Mouse (Mus musculus): ENCODE data around the gene Fcf1. TPM values are rescaled to one million over a fixed set of nuclear protein-coding genes. Genes with fewer than 3 reads are reported as not detected.

Fcf1 gene
- 82.5 and 91.4 TPM in 2 replicates for polyA plus RNA-seq (2015; fragmentation: Nextera tagmentation; extraction: Ambion mirVana)

DNA sequence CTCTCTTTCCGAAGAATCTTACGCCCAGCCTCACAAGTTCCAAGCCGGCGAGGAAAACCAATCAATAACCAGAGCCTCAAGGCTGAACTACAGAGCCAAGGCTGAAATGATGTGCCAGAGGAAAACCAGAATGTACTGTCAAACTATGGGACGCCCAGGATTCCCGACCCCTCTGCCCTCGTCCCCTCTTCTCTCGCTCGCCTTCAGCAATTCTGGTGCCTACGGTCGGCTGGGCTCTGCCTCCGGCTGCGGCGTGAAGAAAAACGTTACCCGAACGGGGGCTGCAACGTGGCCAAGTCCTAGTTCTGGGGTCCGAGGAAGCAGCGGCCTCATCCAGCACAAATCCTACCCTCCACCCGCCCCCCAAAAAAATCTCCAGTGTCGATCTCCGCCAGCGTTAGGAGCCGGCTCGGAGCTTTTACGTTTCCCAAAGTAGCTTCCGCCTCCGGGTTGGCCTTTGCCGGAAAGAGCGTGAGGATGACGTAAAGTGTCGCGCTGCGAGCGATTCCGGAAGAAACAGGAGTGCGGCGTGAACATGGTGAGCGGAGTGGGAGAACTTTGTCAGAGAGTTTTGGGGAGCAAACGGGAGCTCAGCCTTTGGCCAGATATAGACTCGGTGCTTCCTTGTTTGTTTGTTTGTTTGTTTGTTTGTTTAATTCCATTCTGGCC lies at the start of gene Fcf1, which contains the start of gene Arel1:
Gene Fcf1, plus strand, starts transcription at position 470 of the 669 bp plus-strand sequence.
Gene Arel1, minus strand, starts transcription at position 473 of the 669 bp plus-strand sequence.
- ATAC-seq (ENCODE audit: extremely low read depth, insufficient number of reproducible peaks, low FRiP score, low TSS enrichment), result no peak
- H3K27ac ChIP-seq (replicated peaks), result peak within 1 kb of the TSS; percentile 26
- H3K4me3 ChIP-seq, result peak within 1 kb of the TSS; percentile 75
- peaks cover 32% of the 10 kb centered on the region for H3K36me3 ChIP-seq
- peaks cover 19% of the 10 kb centered on the region for H3K4me1 ChIP-seq
- H3K9ac ChIP-seq, result peak within 1 kb of the TSS; percentile 87
- WGBS, result under 1% methylated on average over 42 of the region's 42 CpGs
- H3K27me3 ChIP-seq (replicated peaks), result no peaks in the 10 kb centered on the region
- H3K4me2 ChIP-seq, result peak within 1 kb of the TSS; percentile 92
- no peaks in the 10 kb centered on the region for H3K9me3 ChIP-seq

DNA sequence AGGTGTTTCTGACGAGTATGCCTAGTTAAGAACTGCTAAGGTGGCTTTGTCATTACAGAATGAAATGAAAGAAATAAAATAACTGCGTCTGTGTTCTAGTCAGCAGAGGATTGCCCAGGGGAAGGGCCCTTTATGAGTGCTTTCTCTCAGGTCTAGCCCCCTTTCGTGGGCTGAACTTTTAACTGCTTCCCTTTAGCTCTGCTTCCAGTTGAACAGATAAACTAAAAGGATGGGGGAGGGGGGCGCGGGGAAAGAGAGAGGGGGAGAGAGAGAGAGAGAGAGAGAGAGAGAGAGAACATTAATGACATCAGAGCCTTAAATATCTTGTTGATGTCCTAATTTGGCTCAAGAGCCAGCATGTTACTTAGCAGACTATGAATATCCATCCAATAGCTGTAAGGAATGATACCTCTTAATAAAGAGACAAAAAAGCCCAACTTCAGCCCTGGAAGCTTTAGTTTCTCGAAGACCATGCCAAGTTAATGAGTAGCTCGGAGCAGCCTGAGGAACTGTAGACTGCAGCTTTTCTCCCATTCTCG lies 48.7 kb upstream of the Fcf1 start:
- peak overlapping the region; percentile 65 for H3K27ac ChIP-seq (replicated peaks)
- ATAC-seq (ENCODE audit: extremely low read depth, insufficient number of reproducible peaks, low FRiP score, low TSS enrichment), result no peak
- H3K4me3 ChIP-seq, result peak overlapping the region; percentile 22

DNA sequence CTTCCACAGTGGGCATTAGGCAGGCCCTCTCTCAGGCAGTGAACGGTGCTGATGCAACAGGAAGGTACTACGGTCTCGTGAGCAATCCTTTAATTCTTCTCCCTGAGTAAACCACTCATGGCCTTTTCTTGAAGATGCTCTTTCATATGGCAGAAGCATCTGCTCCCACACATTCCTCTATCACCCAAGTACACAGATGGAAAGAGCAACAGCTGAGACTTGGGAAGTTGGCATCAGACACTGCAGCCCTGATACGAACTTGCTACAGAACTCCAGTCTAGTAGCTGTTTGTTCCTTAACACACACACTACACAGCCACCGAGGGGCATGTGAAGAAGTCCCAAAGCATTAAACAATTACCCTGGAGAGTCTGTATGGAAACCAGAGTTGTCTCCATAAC lies 46.4 kb upstream of the Fcf1 start:
- Histone ChIP-seq H3K4me2 (no peak overlapping the region), H3K9ac (no peak overlapping the region), H3K27me3 (replicated peaks) (no peaks in the 10 kb centered on the region), H3K4me1 (peaks cover 6% of the 10 kb centered on the region; the same call in 1 of the 2 replicates), H3K27ac (replicated peaks) (no peak overlapping the region), H3K36me3 (peaks cover 94% of the 10 kb centered on the region), H3K4me3 (no peak overlapping the region), H3K9me3 (no peaks in the 10 kb centered on the region)
- WGBS, result 89% methylated on average over 5 of the region's 5 CpGs
- ATAC-seq (ENCODE audit: extremely low read depth, insufficient number of reproducible peaks, low FRiP score, low TSS enrichment), result no peak

More for the DNA sequence above, 48.7 kb upstream of the Fcf1 start:
- Histone ChIP-seq H3K9ac (peak overlapping the region; percentile 51), H3K27me3 (replicated peaks) (no peaks in the 10 kb centered on the region), H3K4me1 (peaks cover 6% of the 10 kb centered on the region; the same call in 1 of the 2 replicates), H3K9me3 (no peaks in the 10 kb centered on the region), H3K36me3 (peaks cover 90% of the 10 kb centered on the region), H3K4me2 (peak overlapping the region; percentile 47)
- 63% methylated on average over 8 of the region's 8 CpGs for WGBS

DNA sequence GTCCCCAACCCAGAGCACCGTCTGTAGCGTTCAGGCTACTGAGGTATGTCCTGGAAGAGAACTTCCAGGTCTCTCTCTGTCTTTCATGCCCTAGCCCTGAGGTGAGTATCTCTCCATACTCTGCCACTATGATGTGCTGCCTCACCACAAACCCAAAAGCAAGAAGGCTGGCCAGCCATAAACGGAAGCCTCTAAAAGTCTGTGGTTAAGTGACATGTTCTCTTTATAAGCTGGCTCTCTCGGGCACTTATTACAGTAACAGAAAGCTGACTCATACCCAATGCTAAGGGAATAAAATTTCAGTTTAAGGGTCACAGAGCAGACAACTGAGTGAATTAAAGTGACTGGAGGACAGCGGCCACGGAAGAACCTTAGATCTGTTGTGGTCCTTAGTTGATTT lies 44.2 kb upstream of the Fcf1 start:
- Histone ChIP-seq H3K9ac (no peak overlapping the region), H3K4me3 (no peak overlapping the region), H3K9me3 (no peaks in the 10 kb centered on the region), H3K4me2 (no peak overlapping the region), H3K36me3 (peaks cover 95% of the 10 kb centered on the region), H3K27ac (replicated peaks) (no peak overlapping the region), H3K4me1 (peaks cover 5% of the 10 kb centered on the region; the same call in 1 of the 2 replicates), H3K27me3 (replicated peaks) (no peaks in the 10 kb centered on the region)
- no peak for ATAC-seq (ENCODE audit: extremely low read depth, insufficient number of reproducible peaks, low FRiP score, low TSS enrichment)
- WGBS, result 92% methylated on average over 6 of the region's 6 CpGs

DNA sequence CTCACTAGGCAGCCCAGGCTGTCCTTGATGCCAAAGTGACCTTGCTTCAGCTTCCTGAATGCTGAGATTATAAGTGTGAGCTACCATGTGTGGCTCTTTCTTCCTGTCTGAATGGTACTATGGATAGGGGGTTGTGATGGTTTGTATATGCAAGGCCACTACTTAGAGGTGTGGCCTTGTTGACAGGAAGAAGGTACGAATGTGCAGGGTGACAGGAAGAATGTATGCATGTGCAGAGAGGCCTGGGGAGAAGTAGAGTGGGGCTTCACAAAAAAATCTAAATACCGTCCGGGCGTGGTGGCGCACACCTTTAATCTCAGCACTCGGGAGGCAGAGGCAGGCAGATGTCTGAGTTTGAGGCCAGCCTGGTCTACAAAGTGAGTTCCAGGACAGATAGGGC lies 38.5 kb upstream of the Fcf1 start:
- Histone ChIP-seq H3K27me3 (replicated peaks) (no peaks in the 10 kb centered on the region), H3K9me3 (no peaks in the 10 kb centered on the region), H3K4me1 (peaks cover 8% of the 10 kb centered on the region; the same call in 1 of the 2 replicates), H3K36me3 (peaks cover 83% of the 10 kb centered on the region), H3K4me2 (no peak overlapping the region), H3K27ac (replicated peaks) (no peak overlapping the region), H3K9ac (no peak overlapping the region), H3K4me3 (no peak overlapping the region)
- 87% methylated on average over 6 of the region's 6 CpGs for WGBS
- ATAC-seq (ENCODE audit: extremely low read depth, insufficient number of reproducible peaks, low FRiP score, low TSS enrichment), result no peak

DNA sequence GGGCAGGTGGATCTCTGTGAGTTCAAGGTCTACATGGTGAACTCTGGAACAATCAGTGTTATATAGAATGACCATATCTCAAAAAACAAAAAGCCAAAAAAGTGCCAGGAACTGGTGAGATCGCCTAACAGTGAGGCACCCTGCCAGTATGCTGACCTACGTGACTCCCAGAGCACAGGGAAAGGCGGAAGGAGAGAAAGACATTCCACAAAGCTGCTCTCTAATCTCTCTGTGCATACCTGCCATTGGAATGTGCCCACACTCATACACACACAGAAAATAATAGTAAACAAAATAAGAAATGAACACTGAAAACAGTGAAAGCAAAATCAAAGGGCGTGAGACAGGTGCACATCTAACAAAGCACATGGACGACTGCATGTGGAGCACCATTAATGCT lies 35.4 kb upstream of the Fcf1 start:
- no peaks in the 10 kb centered on the region for H3K27me3 ChIP-seq (replicated peaks)
- 56% methylated on average over 5 of the region's 5 CpGs for WGBS
- H3K27ac ChIP-seq (replicated peaks), result peak overlapping the region; percentile 30; the same call in 1 of the 2 replicates
- H3K36me3 ChIP-seq, result peaks cover 78% of the 10 kb centered on the region
- ATAC-seq (ENCODE audit: extremely low read depth, insufficient number of reproducible peaks, low FRiP score, low TSS enrichment), result no peak
- peak overlapping the region; percentile 24; the same call in 1 of the 2 replicates for H3K9ac ChIP-seq
- no peak overlapping the region for H3K4me2 ChIP-seq
- no peaks in the 10 kb centered on the region for H3K9me3 ChIP-seq
- H3K4me1 ChIP-seq, result peaks cover 18% of the 10 kb centered on the region
- H3K4me3 ChIP-seq, result no peak overlapping the region

DNA sequence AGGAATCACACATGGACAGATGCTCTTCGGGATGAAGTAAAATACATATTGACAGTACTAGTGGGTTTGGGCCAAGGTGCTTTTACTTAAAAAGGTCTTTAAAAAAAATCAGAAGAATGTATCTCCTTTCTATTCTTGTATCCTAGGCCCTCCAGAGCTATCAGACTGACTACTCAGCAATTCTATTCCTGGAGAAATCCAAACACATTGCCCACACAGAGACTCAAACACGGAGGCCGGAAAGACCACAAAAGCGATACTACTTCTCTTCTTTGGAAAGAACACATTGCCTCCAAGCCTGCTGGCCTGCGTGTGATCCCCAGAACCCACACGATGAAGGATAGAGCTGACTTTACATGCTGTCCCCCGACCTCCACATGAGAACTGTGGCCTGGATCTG lies 31.6 kb upstream of the Fcf1 start:
- peak overlapping the region; percentile 69 for H3K27ac ChIP-seq (replicated peaks)
- H3K9me3 ChIP-seq, result no peaks in the 10 kb centered on the region
- peaks cover 35% of the 10 kb centered on the region for H3K4me1 ChIP-seq
- H3K27me3 ChIP-seq (replicated peaks), result no peaks in the 10 kb centered on the region
- no peak overlapping the region for H3K4me2 ChIP-seq
- WGBS, result 66% methylated on average over 7 of the region's 7 CpGs
- H3K36me3 ChIP-seq, result peaks cover 72% of the 10 kb centered on the region
- no peak for ATAC-seq (ENCODE audit: extremely low read depth, insufficient number of reproducible peaks, low FRiP score, low TSS enrichment)
- no peak overlapping the region for H3K9ac ChIP-seq
- no peak overlapping the region for H3K4me3 ChIP-seq

DNA sequence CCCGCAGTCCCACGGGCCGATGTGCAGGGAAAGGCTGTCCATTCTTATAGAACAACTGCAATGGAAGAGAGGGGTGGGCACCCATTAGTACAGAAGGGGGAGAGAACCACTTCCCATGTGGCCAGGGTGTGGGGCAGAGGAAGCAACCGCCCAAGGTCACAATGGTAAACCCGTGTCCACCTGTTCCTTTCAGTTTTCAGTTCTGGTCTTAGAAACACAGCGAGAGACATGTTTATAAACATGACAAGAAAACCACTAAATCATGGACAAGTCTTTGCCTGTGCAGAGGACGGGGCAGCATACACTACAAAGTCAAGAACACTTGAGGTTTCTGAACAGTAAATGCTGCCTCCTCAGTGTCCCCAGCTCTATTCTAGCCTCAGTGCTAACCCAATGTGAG lies 30.4 kb upstream of the Fcf1 start:
- Histone ChIP-seq H3K9ac (no peak overlapping the region), H3K4me2 (no peak overlapping the region), H3K9me3 (no peaks in the 10 kb centered on the region), H3K27ac (replicated peaks) (no peak overlapping the region), H3K27me3 (replicated peaks) (no peaks in the 10 kb centered on the region), H3K4me1 (peaks cover 44% of the 10 kb centered on the region), H3K4me3 (no peak overlapping the region), H3K36me3 (peaks cover 63% of the 10 kb centered on the region)
- ATAC-seq (ENCODE audit: extremely low read depth, insufficient number of reproducible peaks, low FRiP score, low TSS enrichment), result no peak
- 90% methylated on average over 7 of the region's 7 CpGs for WGBS

DNA sequence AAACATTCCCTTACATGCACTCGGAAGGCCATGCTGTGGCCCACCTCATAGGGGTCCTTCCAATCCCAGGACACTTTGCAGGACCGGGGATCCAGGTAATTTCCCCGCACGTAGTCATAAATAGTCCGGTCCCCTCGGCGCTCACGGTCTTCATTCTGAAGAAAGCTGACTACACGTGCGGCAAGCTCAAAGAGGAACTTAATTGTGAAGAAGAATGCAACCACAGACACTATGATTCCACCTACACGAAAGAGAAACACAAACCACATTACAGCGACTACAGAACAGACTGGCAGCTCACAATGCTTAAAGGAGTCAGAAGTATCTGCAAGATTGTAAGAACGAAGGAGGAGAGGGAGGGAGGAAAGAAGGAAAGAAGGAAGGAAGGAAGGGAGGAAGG lies 29.0 kb upstream of the Fcf1 start:
- WGBS, result 91% methylated on average over 13 of the region's 13 CpGs
- H3K4me1 ChIP-seq, result peaks cover 42% of the 10 kb centered on the region
- no peak overlapping the region for H3K9ac ChIP-seq
- ATAC-seq (ENCODE audit: extremely low read depth, insufficient number of reproducible peaks, low FRiP score, low TSS enrichment), result no peak
- no peak overlapping the region for H3K27ac ChIP-seq (replicated peaks)
- H3K36me3 ChIP-seq, result peaks cover 65% of the 10 kb centered on the region
- no peak overlapping the region for H3K4me2 ChIP-seq
- no peaks in the 10 kb centered on the region for H3K9me3 ChIP-seq
- H3K27me3 ChIP-seq (replicated peaks), result no peaks in the 10 kb centered on the region
- no peak overlapping the region for H3K4me3 ChIP-seq

DNA sequence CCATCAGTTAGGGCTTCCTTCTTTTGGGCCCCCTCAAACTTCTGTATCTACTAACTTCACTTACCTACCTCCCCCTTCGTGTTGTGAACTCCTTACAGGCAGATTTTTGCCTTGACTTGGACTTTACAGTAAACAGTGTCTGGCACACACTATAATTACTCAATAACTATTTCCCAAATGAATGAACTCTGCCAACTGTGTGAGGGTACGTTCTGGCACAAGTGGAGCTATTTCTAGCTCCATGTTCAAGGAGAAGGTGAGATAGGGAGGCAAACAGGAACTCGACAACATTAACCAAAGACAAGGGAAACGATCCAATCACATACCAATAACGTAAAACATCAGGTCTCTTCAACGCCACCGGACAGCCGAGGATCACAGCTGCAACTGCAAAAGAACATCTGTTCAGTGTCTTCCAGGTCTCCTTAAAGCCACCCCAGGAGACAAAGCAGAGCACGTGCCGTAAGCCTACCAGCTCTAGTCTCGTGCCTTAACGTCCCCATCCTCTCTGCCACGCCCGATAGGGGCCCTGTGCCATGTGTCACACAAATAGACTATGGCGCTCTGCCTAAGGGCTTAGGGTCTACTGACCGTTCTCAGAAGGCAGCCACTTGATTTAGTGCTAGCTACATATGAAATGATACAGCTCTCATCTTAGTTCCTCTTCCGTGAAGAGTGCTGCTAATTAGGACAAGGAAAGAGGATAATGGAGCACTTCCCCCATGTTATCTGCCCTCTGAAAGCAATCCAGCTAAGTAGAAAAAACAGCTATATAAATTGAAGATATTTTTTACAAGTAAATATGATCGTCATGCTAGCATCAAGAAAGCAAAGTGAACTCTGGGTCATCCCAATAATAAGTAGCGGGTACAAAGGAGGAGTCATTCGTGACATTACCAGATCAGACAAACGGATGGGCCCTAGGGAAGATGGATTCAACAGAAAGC lies 27.4 kb upstream of the Fcf1 start:
- H3K27ac ChIP-seq (replicated peaks), result peak overlapping the region; percentile 29
- no peaks in the 10 kb centered on the region for H3K27me3 ChIP-seq (replicated peaks)
- no peak overlapping the region for H3K4me2 ChIP-seq
- peaks cover 72% of the 10 kb centered on the region for H3K36me3 ChIP-seq
- H3K9ac ChIP-seq, result no peak overlapping the region
- 71% methylated on average over 21 of the region's 21 CpGs for WGBS
- ATAC-seq (ENCODE audit: extremely low read depth, insufficient number of reproducible peaks, low FRiP score, low TSS enrichment), result no peak
- no peaks in the 10 kb centered on the region for H3K9me3 ChIP-seq
- peaks cover 46% of the 10 kb centered on the region for H3K4me1 ChIP-seq
- no peak overlapping the region for H3K4me3 ChIP-seq

DNA sequence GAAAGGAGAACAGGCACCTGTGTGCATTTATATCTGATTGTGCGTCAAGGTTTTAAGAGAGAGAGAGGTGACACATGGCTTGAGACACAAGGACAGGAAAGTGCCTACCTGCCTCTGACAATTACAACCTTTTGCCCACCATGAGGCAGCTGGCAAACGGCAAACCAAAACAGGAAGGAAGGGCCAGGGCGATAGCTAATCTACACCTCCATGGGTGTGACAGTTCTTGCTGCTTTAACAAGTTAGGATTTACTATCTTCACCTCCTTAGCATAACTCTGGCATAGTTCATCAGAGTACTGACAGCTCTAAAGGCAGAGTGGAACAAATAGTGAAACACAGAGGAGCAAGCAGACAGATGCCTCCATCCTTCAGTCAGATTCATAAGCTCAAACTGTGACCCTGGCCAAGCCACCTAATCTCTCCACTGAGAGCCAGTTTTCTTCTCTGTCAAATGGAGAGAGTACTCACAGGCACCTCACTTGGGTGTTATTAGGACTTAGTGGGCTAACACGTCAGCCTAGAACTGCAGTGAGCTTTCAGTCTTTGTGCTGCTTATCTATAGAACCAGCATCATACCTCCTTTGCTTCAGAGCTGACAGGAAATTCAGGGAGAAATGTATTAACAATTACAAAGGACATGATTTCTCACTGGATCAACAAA lies 26.4 kb upstream of the Fcf1 start:
- no peaks in the 10 kb centered on the region for H3K27me3 ChIP-seq (replicated peaks)
- peaks cover 47% of the 10 kb centered on the region for H3K4me1 ChIP-seq
- no peaks in the 10 kb centered on the region for H3K9me3 ChIP-seq
- WGBS, result 46% methylated on average over 4 of the region's 4 CpGs
- H3K9ac ChIP-seq, result no peak overlapping the region; the same call in 1 of the 2 replicates
- no peak overlapping the region for H3K4me2 ChIP-seq
- no peak overlapping the region for H3K4me3 ChIP-seq
- H3K36me3 ChIP-seq, result peaks cover 62% of the 10 kb centered on the region
- H3K27ac ChIP-seq (replicated peaks), result peak overlapping the region; percentile 63
- ATAC-seq (ENCODE audit: extremely low read depth, insufficient number of reproducible peaks, low FRiP score, low TSS enrichment), result no peak

Data from heart, embryonic 13.5 days (tissue).